9 mouse cellular contexts compared by ENCODE assay signal in genomic region chr11:69267341-69267740, GRCm38 (mm10). TPM values are rescaled to one million over a fixed set of nuclear protein-coding genes. Genes with fewer than 3 reads are reported as not detected.
DNase-seq lines count a peak whose midpoint lies in the region; ATAC-seq and TF ChIP-seq lines count a peak whose summit lies in the region.
"Had no signal": no experiment of that assay in that cellular context is flagged by ENCODE, and none has a peak within 500 bp of the region (broad histone marks: within the 10 kb centered on the region; RNA-seq: fewer than 3 reads in every experiment).

No protein-coding gene starts in this region.

- no peak overlapping the region for H3K4me3 ChIP-seq in layer of hippocampus, adult 2 months
- H3K4me3 ChIP-seq in ES-E14 (ENCODE audit: insufficient read depth in 1 of 2, low read depth in 1 of 2, low read length in 2 of 2, poor library complexity in 1 of 2, severe bottlenecking in 1 of 2), result 0 out of 4 replicates have a peak overlapping the region, but pooled peaks of 1 of the 2 experiments have one; percentile 3
- no peak overlapping the region for H3K4me3 ChIP-seq in liver, embryonic 14.5 days (ENCODE audit: insufficient read depth in 1 of 2, low read depth in 2 of 2, low read length in 2 of 2)
- H3K4me3 ChIP-seq: lung, embryonic 15.5 days had no signal

- peaks cover 7% of the 10 kb centered on the region for H3K27me3 ChIP-seq in liver, embryonic 14.5 days (ENCODE audit: control insufficient read depth, insufficient read depth, low read length)

- no peak for DNase-seq in layer of hippocampus, adult 2 months (ENCODE audit: low spot score in 2 of 2)
- no peak for DNase-seq in layer of hippocampus, postnatal 14 days (ENCODE audit: low spot score in 2 of 2)
- peak; percentile 57 for DNase-seq in ES-E14 (ENCODE audit: low read depth, low spot score)
- peak; percentile 35 for DNase-seq in c-Kit-positive CD71-positive TER-119-positive erythroid progenitor cells, embryonic 14.5 days (ENCODE audit: low spot score)
- no peak for DNase-seq in liver, embryonic 14.5 days (ENCODE audit: low read depth in 3 of 3, low spot score in 3 of 3)
- no peak for DNase-seq in layer of hippocampus, adult 9-11 months
- no peak for DNase-seq in right cerebral cortex, postnatal 36 days (ENCODE audit: low spot score in 2 of 2)
- no peak for DNase-seq in frontal cortex, postnatal 36 days (ENCODE audit: low spot score in 2 of 2)

- TF ChIP-seq CTCF in layer of hippocampus, adult 2 months (conservative IDR thresholded peaks at IDR 0.05), result peak; percentile 68
- peak; percentile 59 for TF ChIP-seq CTCF in liver, embryonic 14.5 days (IDR thresholded peaks at IDR 0.05; ENCODE audit: low read depth)

- WGBS in liver, embryonic 14.5 days (ENCODE audit: insufficient replicate concordance), result 31% methylated on average over 7 of the region's 7 CpGs

- in situ Hi-C loops in ES-E14 (cut with MboI; ENCODE audit: low sequenced_read_pairs in 2 of 2, unreplicated experiment in 2 of 2), result loop anchor here (5.0 to 10.0 kb wide), 3 partner anchors 115 to 247 kb away; no protein-coding TSS in a partner anchor

- ATAC-seq in liver, embryonic 14.5 days (ENCODE audit: insufficient read depth), result no peak

- no peaks in the 10 kb centered on the region for H3K36me3 ChIP-seq in ES-E14 (ENCODE audit: control insufficient read depth, insufficient read depth, low read length, poor library complexity, severe bottlenecking)
- no peaks in the 10 kb centered on the region for H3K36me3 ChIP-seq in liver, embryonic 14.5 days (replicated peaks; ENCODE audit: control insufficient read depth, insufficient read depth, low read depth)
- H3K36me3 ChIP-seq: lung, embryonic 15.5 days had no signal

- no peak overlapping the region for H3K27ac ChIP-seq in layer of hippocampus, adult 2 months
- no peak overlapping the region for H3K27ac ChIP-seq in ES-E14 (ENCODE audit: insufficient read depth, low read depth, low read length, poor library complexity, severe bottlenecking)
- no peak overlapping the region for H3K27ac ChIP-seq in liver, embryonic 14.5 days
- H3K27ac ChIP-seq: lung, embryonic 15.5 days had no signal

- H3K9ac ChIP-seq in ES-E14 (ENCODE audit: insufficient read depth, low read depth, low read length, poor library complexity, severe bottlenecking), result no peak overlapping the region
- H3K9ac ChIP-seq in liver, embryonic 14.5 days (replicated peaks), result no peak overlapping the region
- H3K9ac ChIP-seq: lung, embryonic 15.5 days had no signal

- no peak overlapping the region for H3K4me2 ChIP-seq in liver, embryonic 14.5 days (ENCODE audit: low read depth)
- H3K4me2 ChIP-seq: lung, embryonic 15.5 days had no signal

- no peak for TF ChIP-seq EP300 in liver, embryonic 14.5 days (IDR thresholded peaks at IDR 0.05; ENCODE audit: low read depth)

- no peaks in the 10 kb centered on the region for H3K4me1 ChIP-seq in ES-E14 (ENCODE audit: control insufficient read depth in 2 of 2, insufficient read depth in 2 of 2, low read length in 2 of 2, poor library complexity in 1 of 2)
- H3K4me1 ChIP-seq in liver, embryonic 14.5 days (replicated peaks; ENCODE audit: control insufficient read depth in 2 of 2, insufficient read depth in 2 of 2, low read length in 1 of 2), result no peaks in the 10 kb centered on the region

- no peaks in the 10 kb centered on the region for H3K9me3 ChIP-seq in ES-E14 (ENCODE audit: control insufficient read depth, insufficient read depth, low read depth, low read length)
- H3K9me3 ChIP-seq in liver, embryonic 14.5 days (ENCODE audit: control insufficient read depth, low read length), result no peaks in the 10 kb centered on the region
- H3K9me3 ChIP-seq: lung, embryonic 15.5 days had no signal

TF ChIP-seq in ES-E14, 5 proteins besides CTCF, POLR2A, EP300 and RAD21:
- peak; percentile 71; the same call in 1 of the 2 replicates for TF ChIP-seq ZC3H11A (IDR thresholded peaks at IDR 0.05; ENCODE audit: borderline replicate concordance, low read depth, low read length)
- no peak for TF ChIP-seq ZNF384 (IDR thresholded peaks at IDR 0.05; ENCODE audit: low read depth, low read length)
- TF ChIP-seq MAFK (IDR thresholded peaks at IDR 0.05; ENCODE audit: insufficient read depth, low read depth, low read length), result no peak

RNA-seq across cellular contexts. Expression of gene Gucy2e, which starts 30.5 kb away (rescaled TPM):
- total RNA-seq in layer of hippocampus, adult 2 months (2021), result 1 to 10 TPM; 2.1 to 2.3 TPM
- 1 to 10 TPM; 1.0 to 1.1 TPM for total RNA-seq in layer of hippocampus, postnatal 14 days (2021)
- total RNA-seq in ES-E14 (2012; rRNA removed), result 0.05 and 0.09 TPM in 2 replicates
- polyA plus RNA-seq in liver, embryonic 14.5 days (2012; rRNA removed), result not detected in 2 replicates
- not detected in 2 replicates for polyA plus RNA-seq in liver, embryonic 14.5 days (2014; fragmentation: Nextera tagmentation; extraction: Ambion mirVana)

RNA-seq across cellular contexts. Expression of gene Cntrob, which starts 56.2 kb away (rescaled TPM):
- 10 to 100 TPM; 13.9 to 17.8 TPM for total RNA-seq in layer of hippocampus, adult 2 months (2021)
- 10 to 100 TPM; 15.3 to 16.9 TPM for total RNA-seq in layer of hippocampus, postnatal 14 days (2021)
- total RNA-seq in ES-E14 (2012; rRNA removed), result 23.0 and 27.4 TPM in 2 replicates
- polyA plus RNA-seq in liver, embryonic 14.5 days (2012; rRNA removed), result 7.8 and 9.8 TPM in 2 replicates
- 5.0 and 6.5 TPM in 2 replicates for polyA plus RNA-seq in liver, embryonic 14.5 days (2014; fragmentation: Nextera tagmentation; extraction: Ambion mirVana)

RNA-seq across cellular contexts. Expression of gene Trappc1, which starts 56.4 kb away (rescaled TPM):
- total RNA-seq in layer of hippocampus, adult 2 months (2021), result 10 to 100 TPM; 63.0 to 63.5 TPM
- total RNA-seq in layer of hippocampus, postnatal 14 days (2021), result 10 to 100 TPM; 65.5 to 79.1 TPM
- 44.1 and 62.2 TPM in 2 replicates for total RNA-seq in ES-E14 (2012; rRNA removed)
- 49.6 and 62.9 TPM in 2 replicates for polyA plus RNA-seq in liver, embryonic 14.5 days (2012; rRNA removed)
- polyA plus RNA-seq in liver, embryonic 14.5 days (2014; fragmentation: Nextera tagmentation; extraction: Ambion mirVana), result 101 and 106 TPM in 2 replicates

RNA-seq across cellular contexts. Expression of gene Kcnab3, which starts 58.7 kb away (rescaled TPM):
- total RNA-seq in layer of hippocampus, adult 2 months (2021), result 10 to 100 TPM; 20.6 to 26.1 TPM
- total RNA-seq in layer of hippocampus, postnatal 14 days (2021), result 10 to 100 TPM; 15.2 to 18.6 TPM
- 1.6 and 2.2 TPM in 2 replicates for total RNA-seq in ES-E14 (2012; rRNA removed)
- 0.09 and 0.20 TPM in 2 replicates for polyA plus RNA-seq in liver, embryonic 14.5 days (2012; rRNA removed)
- polyA plus RNA-seq in liver, embryonic 14.5 days (2014; fragmentation: Nextera tagmentation; extraction: Ambion mirVana), result 0.06 and 0.10 TPM in 2 replicates

Comparison
In these comparisons a context has a peak if more than half of its experiments do, and no peak if none do; other contexts are left out.
1. DNase-seq: peak in ES-E14 (single experiment) and c-Kit-positive CD71-positive TER-119-positive erythroid progenitor cells, embryonic 14.5 days (single experiment); none in layer of hippocampus, adult 2 months (0 of 2), layer of hippocampus, postnatal 14 days (0 of 2), liver, embryonic 14.5 days (0 of 3), layer of hippocampus, adult 9-11 months (single experiment), right cerebral cortex, postnatal 36 days (0 of 2) and frontal cortex, postnatal 36 days (0 of 2).